Mouse (Mus musculus) brown adipose tissue, adult 24 weeks (tissue): Measurements from ENCODE around the gene Cpvl. TPM values are rescaled to one million over a fixed set of nuclear protein-coding genes. Genes with fewer than 3 reads are reported as not detected.

ENCODE experiments used
- H3K27ac ChIP-seq: fragments of 200-500 bp; replicated peaks from 2 replicates; pipeline ENCODE4 v1.5.1; 2012; ENCODE audit warnings: low read depth, mild to moderate bottlenecking, low read length
- H3K4me1 ChIP-seq: fragments of 200-500 bp; 2 replicates; pipeline ENCODE4 v1.6.1; 2012; ENCODE audit warnings: low read length, mixed read lengths; ENCODE audit not compliant: control insufficient read depth, insufficient read depth, insufficient read length
- H3K4me3 ChIP-seq: fragments of 200-500 bp; 2 replicates; pipeline ENCODE4 v1.5.1; 2012; ENCODE audit warnings: low read depth, mild to moderate bottlenecking, low read length, moderate library complexity; ENCODE audit not compliant: insufficient read depth
- polyA plus RNA-seq: library from polyadenylated mRNA; stranded (reverse); fragments of >200 nt; gene quantifications from 2 replicates; pipeline ENCODE4 v1.2.4, GENCODE M21; 2012; ENCODE audit not compliant: missing spikeins, insufficient read depth, insufficient read length

Gene Cpvl
- polyA plus RNA-seq, 1 experiment, result not detected

- H3K27ac ChIP-seq, result no peak overlapping the region
- H3K4me1 ChIP-seq, result no peaks in the 10 kb centered on the region
- H3K4me3 ChIP-seq, result no peak overlapping the region
Observed at GRCm38 (mm10) chr6:53931605-53932004, 46.9 kb downstream of the Cpvl start.

- H3K27ac ChIP-seq, result no peak overlapping the region
- H3K4me1 ChIP-seq, result no peaks in the 10 kb centered on the region
Observed at GRCm38 (mm10) chr6:53929858-53930257, 48.6 kb downstream of the Cpvl start.

DNA sequence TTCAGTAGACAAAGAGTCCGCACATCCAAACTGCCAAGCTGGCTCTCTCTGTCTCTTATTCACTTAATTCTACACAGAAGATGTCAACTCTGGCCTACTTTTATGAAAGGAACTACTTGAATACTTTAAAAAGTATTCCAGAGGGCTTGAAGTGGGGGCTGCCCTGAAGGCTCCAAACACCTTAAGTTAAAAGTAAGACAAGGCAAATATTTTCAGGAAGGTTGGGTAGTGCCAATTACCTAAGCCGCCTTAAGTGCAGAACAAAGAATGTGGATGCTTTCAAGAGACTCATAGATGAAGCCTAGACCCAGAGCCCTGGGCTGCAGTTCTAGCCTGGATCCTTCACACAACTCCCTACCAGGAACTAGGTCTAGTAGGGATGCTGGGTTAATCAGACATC lies 52.3 kb downstream of the Cpvl start:
- Histone ChIP-seq H3K27ac (no peak overlapping the region), H3K4me3 (no peak overlapping the region), H3K4me1 (no peaks in the 10 kb centered on the region)

More at GRCm38 (mm10) chr6:53929858-53930257, 48.6 kb downstream of the Cpvl start:
- H3K4me3 ChIP-seq, result no peak overlapping the region

- Histone ChIP-seq H3K4me3 (no peak overlapping the region), H3K27ac (no peak overlapping the region)
Observed at GRCm38 (mm10) chr6:53925192-53925591, 53.3 kb downstream of the Cpvl start.

GRCm38 (mm10) chr6:53920041-53920440 lies 58.4 kb downstream of the Cpvl start:
- H3K4me3 ChIP-seq, result no peak overlapping the region
- no peaks in the 10 kb centered on the region for H3K4me1 ChIP-seq
- H3K27ac ChIP-seq, result no peak overlapping the region

More at GRCm38 (mm10) chr6:53925192-53925591, 53.3 kb downstream of the Cpvl start:
- no peaks in the 10 kb centered on the region for H3K4me1 ChIP-seq

DNA sequence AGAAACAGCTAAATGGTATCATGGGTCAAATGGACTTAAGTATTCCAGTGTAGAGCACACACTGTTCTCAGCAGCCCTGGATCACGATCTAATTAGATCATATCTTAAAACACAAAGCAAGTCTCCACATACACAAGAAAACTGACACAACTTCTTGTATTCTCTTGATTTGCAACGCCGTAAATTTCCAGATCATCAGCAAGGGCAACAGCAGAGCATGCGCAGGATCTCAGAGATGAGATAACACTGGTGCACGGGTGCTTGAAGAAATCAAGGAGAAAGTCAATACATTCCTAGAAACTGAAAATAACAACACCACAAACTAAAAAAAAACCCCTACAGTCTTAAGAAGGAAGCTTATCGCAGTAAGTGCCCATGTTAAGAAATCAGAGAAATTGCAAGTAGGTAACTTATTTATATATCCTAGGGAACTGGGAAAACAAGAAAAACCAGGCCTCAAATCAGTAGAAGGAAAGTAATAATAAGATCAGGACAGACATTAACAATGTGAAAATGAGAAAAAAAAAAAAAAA lies 61.4 kb downstream of the Cpvl start:
- Histone ChIP-seq H3K4me1 (no peaks in the 10 kb centered on the region), H3K27ac (no peak overlapping the region)

GRCm38 (mm10) chr6:53915347-53915746 lies 63.1 kb downstream of the Cpvl start:
- Histone ChIP-seq H3K27ac (no peak overlapping the region), H3K4me3 (no peak overlapping the region), H3K4me1 (no peaks in the 10 kb centered on the region)

More for the DNA sequence above, 61.4 kb downstream of the Cpvl start:
- H3K4me3 ChIP-seq, result no peak overlapping the region

DNA sequence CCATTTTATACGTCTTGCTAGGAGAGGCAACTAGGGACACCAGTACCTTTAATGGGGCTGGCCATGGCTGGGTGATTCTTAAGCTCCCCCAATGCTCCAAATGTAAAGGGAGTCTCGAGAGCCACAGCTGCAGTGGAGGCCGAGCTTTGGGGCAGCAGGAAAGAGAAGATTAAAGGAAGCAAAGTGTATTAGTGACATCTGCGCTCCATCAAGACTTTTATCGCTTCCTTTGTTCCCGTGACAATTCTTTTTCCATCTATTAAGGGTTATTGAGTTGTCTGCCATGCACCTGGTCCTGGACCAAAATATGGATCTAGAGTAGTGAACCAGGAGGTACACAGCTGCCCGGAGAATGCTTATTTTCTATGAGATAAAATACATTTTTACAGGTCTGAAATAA lies 65.3 kb downstream of the Cpvl start:
- no peaks in the 10 kb centered on the region for H3K4me1 ChIP-seq
- H3K4me3 ChIP-seq, result no peak overlapping the region
- H3K27ac ChIP-seq, result no peak overlapping the region

- Histone ChIP-seq H3K27ac (no peak overlapping the region), H3K4me3 (no peak overlapping the region), H3K4me1 (peaks cover 7% of the 10 kb centered on the region; the same call in 1 of the 2 replicates)
Observed at GRCm38 (mm10) chr6:53912112-53912782, 66.2 kb downstream of the Cpvl start.

GRCm38 (mm10) chr6:53909986-53910385 lies 68.5 kb downstream of the Cpvl start:
- Histone ChIP-seq H3K4me3 (no peak overlapping the region), H3K27ac (no peak overlapping the region), H3K4me1 (peaks cover 26% of the 10 kb centered on the region; the same call in 1 of the 2 replicates)

DNA sequence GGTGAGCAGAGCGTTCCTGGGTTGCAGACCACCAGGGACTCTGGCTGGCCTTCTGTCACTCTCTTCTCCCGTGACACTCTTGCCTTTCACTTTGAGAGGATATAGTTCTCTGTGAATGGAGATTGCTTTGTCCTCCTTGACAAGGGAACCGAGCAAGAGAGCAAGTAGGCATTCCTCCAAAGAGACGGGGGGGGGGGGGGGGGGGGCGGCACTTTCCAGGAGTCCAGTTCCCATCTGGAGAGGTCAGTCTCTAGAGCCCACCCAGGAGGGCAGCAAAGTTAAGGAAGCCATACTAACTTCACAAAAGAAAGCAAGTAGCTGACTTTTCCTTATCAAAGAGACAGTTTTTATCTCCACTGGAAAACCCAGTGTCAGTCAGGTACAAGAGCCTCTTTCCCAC lies 69.0 kb downstream of the Cpvl start:
- Histone ChIP-seq H3K4me1 (peaks cover 29% of the 10 kb centered on the region; the same call in 1 of the 2 replicates), H3K27ac (no peak overlapping the region)

DNA sequence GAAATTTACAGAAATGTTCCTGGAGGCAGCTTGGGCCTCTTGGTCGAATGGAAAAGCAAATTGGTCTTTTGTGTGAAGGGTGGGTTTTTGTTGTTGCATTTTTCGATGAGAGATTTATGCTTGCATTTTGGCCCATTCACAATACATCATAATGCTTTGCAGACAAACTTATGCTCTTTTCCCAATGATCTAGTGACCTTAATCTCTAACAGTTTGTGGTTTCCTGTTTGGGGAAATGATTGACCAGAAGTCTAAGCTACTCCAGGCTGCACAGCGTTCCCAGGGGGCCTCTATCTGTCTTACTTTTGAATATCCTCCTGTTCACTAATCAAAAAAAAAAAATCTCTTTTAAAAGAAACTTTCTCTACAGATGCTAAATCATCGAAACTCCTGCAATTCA lies 71.6 kb downstream of the Cpvl start:
- Histone ChIP-seq H3K4me3 (no peak overlapping the region), H3K4me1 (peaks cover 29% of the 10 kb centered on the region; the same call in 1 of the 2 replicates), H3K27ac (no peak overlapping the region)

More for the DNA sequence above, 69.0 kb downstream of the Cpvl start:
- H3K4me3 ChIP-seq, result no peak overlapping the region

- Histone ChIP-seq H3K27ac (no peak overlapping the region), H3K4me3 (no peak overlapping the region), H3K4me1 (peaks cover 29% of the 10 kb centered on the region; the same call in 1 of the 2 replicates)
Observed at GRCm38 (mm10) chr6:53906051-53906462, 72.4 kb downstream of the Cpvl start.

- Histone ChIP-seq H3K4me1 (peaks cover 29% of the 10 kb centered on the region; the same call in 1 of the 2 replicates), H3K27ac (no peak overlapping the region), H3K4me3 (no peak overlapping the region)
Observed at GRCm38 (mm10) chr6:53905576-53905975, 72.9 kb downstream of the Cpvl start.

- H3K4me3 ChIP-seq, result no peak overlapping the region
- peaks cover 29% of the 10 kb centered on the region; the same call in 1 of the 2 replicates for H3K4me1 ChIP-seq
- no peak overlapping the region for H3K27ac ChIP-seq
Observed at GRCm38 (mm10) chr6:53904703-53905395, 73.6 kb downstream of the Cpvl start.
